Mouse (Mus musculus) hindbrain, embryonic 14.5 days (tissue): ENCODE results near the gene Cyb5b. TPM values are rescaled to one million over a fixed set of nuclear protein-coding genes. Genes with fewer than 3 reads are reported as not detected.

Experiments used
- ATAC-seq: fragments of 200-750 bp; cut with Nextera tagmentation; 2 replicates; pipeline ENCODE4 v1.8.0; 2017; ENCODE audit warnings: moderate number of reproducible peaks, mild to moderate bottlenecking, moderate TSS enrichment, moderate library complexity; ENCODE audit not compliant: low FRiP score
- DNase-seq: peaks from one replicate; pipeline ENCODE4 v3.0.0-alpha.2; 2015; ENCODE audit warnings: low spot score
- H3K27ac ChIP-seq: fragments of 300-500 bp; sonication (generic); 2 replicates; pipeline ENCODE4 v1.5.1; 2014; ENCODE audit warnings: mild to moderate bottlenecking, moderate library complexity
- H3K27me3 ChIP-seq: fragments of 300-500 bp; sonication (generic); 2 replicates; pipeline ENCODE4 v1.6.1; 2014; ENCODE audit warnings: mild to moderate bottlenecking, low read length, mixed read lengths; ENCODE audit not compliant: control insufficient read depth, insufficient read depth
- H3K36me3 ChIP-seq: fragments of 300-500 bp; sonication (generic); replicated peaks from 2 replicates; pipeline ENCODE4 v1.6.1; 2014; ENCODE audit not compliant: control insufficient read depth, insufficient read depth
- H3K4me1 ChIP-seq: fragments of 300-500 bp; sonication (generic); replicated peaks from 2 replicates; pipeline ENCODE4 v1.6.1; 2014; ENCODE audit warnings: antibody characterized with exemption, low read length, mixed read lengths; ENCODE audit not compliant: control insufficient read depth, insufficient read depth
- H3K4me2 ChIP-seq: fragments of 300-500 bp; sonication (generic); replicated peaks from 2 replicates; pipeline ENCODE4 v1.6.1; 2014; ENCODE audit warnings: mild to moderate bottlenecking, moderate library complexity
- H3K4me3 ChIP-seq: fragments of 300-500 bp; sonication (generic); replicated peaks from 2 replicates; pipeline ENCODE4 v1.5.1; 2014; ENCODE audit warnings: mild to moderate bottlenecking, low read length
- H3K9ac ChIP-seq: fragments of 300-500 bp; sonication (generic); 2 replicates; pipeline ENCODE4 v1.6.1; 2014
- H3K9me3 ChIP-seq: fragments of 300-500 bp; sonication (generic); 2 replicates; pipeline ENCODE4 v1.6.1; 2016; ENCODE audit warnings: low read length; ENCODE audit not compliant: control insufficient read depth
- WGBS: fragments of 180-500 bp; shearing (Covaris S2); extraction: QIAGEN DNeasy Blood & Tissue Kit; methylation state at CpG from one replicate; pipeline ENCODE4 v1.1.7; 2014; 5-methylcytosine and 5-hydroxymethylcytosine counted together
- polyA plus RNA-seq: library from polyadenylated mRNA; unstranded; fragments of >200 nt; fragmentation: Nextera tagmentation; extraction: Ambion mirVana; gene quantifications from 2 replicates; pipeline ENCODE4 v1.2.1, GENCODE M21; 2014

Gene Cyb5b
- polyA plus RNA-seq, 1 experiment from 2014 or later: 126 TPM

DNA sequence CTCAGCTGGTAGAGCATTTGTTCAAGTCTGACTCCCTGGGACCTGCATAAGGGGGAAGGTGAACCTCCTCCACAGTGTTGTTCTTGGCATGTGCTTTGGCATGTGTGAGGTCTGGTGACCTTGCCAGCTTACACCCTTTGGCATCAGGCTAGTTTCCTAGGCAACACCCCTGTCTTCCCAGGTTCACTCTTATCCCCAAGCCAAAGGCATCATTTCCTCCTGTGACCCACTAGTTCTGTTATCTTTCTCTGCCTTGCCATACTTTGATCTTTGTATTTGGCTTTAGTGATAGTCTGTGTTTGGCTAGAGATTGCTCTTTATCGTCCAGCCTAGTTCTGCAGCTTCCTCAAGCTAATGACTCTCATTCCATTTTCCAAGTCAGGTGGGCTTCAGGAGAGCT is 7.4 kb downstream of the Cyb5b start:
- WGBS: 91% methylated on average over 1 of the region's 1 CpGs
- ATAC-seq: no peak
- DNase-seq: no peak

DNA sequence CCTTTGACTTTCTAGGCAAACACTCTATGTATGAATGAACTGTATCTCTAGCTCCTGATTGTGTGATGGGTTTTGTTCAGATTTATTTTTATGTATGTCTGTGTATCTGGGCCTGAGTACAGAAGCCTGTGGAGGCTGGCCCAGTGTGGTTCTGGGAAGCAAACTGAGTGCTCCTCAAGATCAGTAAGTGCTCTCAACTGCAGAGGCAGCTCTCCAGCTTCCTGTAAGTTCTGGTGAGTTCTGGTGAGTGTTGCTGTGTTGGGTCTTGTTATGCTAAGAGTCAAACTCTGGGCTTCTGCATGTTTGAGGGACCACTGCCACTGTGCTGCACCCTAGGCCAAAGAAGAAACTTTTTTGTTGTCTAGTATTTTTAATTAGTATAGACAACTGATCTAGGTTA is 8.4 kb downstream of the Cyb5b start:
- Histone ChIP-seq H3K4me1 (no peaks in the 10 kb centered on the region), H3K27me3 (no peaks in the 10 kb centered on the region), H3K36me3 (peaks cover 41% of the 10 kb centered on the region), H3K9me3 (no peaks in the 10 kb centered on the region), H3K4me3 (no peak overlapping the region), H3K27ac (no peak overlapping the region), H3K9ac (no peak overlapping the region), H3K4me2 (no peak overlapping the region)
- DNase-seq: no peak
- no peak for ATAC-seq

More for the DNA sequence above, 7.4 kb downstream of the Cyb5b start:
- Histone ChIP-seq H3K9me3 (no peaks in the 10 kb centered on the region), H3K36me3 (peaks cover 36% of the 10 kb centered on the region), H3K27ac (no peak overlapping the region), H3K4me1 (no peaks in the 10 kb centered on the region), H3K27me3 (no peaks in the 10 kb centered on the region), H3K9ac (no peak overlapping the region), H3K4me3 (no peak overlapping the region), H3K4me2 (no peak overlapping the region)

DNA sequence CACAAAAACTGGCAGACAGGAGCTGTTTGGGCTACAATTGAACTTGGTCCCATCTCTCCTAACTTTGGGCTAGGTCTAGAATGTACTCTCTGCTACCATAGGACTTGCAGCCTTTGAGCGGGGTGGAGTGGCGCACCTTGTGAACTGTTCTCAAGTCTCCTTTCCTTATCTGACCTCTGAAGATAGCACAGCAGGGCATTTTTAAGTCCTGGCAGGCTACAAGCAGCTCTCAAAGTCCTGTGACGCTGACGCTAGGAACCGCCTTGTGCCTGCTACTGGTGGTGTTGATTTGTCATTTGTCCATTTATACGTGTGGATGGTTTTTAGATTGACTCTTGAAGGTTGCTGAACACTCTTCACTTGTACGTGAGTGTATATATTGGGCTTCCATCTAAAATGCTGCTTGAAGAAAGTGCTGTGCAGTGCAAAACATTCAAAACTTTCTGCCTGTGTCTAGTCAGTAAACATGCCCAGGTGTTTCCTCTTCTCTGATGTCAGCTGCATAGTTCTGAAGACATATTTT is 13.9 kb downstream of the Cyb5b start:
- Histone ChIP-seq H3K4me2 (no peak overlapping the region), H3K27me3 (no peaks in the 10 kb centered on the region), H3K9ac (no peak overlapping the region), H3K4me3 (no peak overlapping the region), H3K9me3 (no peaks in the 10 kb centered on the region), H3K27ac (no peak overlapping the region), H3K36me3 (peaks cover 44% of the 10 kb centered on the region), H3K4me1 (no peaks in the 10 kb centered on the region)
- WGBS: 91% methylated on average over 7 of the region's 7 CpGs
- ATAC-seq (no peak), DNase-seq (no peak)

DNA sequence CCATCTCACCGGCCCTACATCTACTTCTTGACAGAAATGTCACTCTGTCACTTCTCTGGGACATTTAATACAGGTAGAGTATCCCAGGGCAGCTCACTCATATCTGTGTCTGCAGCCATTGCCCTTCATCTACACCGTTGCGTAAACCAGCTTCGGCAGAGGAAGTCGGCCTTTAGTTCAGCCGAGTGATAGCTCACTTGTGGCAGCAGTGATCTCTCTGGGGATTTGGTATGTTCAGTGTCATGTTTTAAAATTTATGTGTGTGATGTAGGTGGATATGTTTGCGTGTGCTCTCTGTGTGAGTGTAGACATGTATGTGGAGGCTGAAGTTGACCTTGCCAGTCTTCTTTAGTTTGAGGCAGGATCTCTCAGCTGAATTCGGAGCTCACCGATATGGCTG is 15.3 kb downstream of the Cyb5b start:
- H3K4me3 ChIP-seq: no peak overlapping the region
- WGBS: 96% methylated on average over 9 of the region's 9 CpGs
- H3K4me1 ChIP-seq: no peaks in the 10 kb centered on the region
- no peak overlapping the region for H3K9ac ChIP-seq
- H3K9me3 ChIP-seq: no peaks in the 10 kb centered on the region
- H3K27me3 ChIP-seq: no peaks in the 10 kb centered on the region
- no peak overlapping the region for H3K4me2 ChIP-seq
- H3K36me3 ChIP-seq: peaks cover 58% of the 10 kb centered on the region
- H3K27ac ChIP-seq: no peak overlapping the region
- DNase-seq (no peak), ATAC-seq (no peak)

DNA sequence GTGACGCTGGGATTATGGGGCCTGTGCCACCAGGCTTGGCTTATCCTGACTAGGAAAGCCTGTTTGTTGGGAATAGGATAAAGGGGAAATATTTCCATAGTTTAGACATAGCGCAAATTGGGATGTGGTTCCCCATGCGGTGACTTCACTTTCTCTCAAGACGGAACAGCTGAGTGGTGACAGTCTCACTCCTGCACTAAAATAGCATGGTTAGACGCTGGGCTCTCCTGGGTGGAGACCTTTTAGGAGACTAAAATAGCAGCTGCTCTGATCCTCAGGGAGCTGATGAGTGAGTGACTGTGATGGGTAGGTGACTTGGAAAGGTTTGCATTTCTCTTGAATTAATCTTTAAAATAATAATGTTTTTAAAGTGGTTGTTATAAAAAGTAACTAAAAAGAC is 17.4 kb downstream of the Cyb5b start:
- no peak for DNase-seq
- H3K27ac ChIP-seq: no peak overlapping the region
- no peak overlapping the region for H3K4me3 ChIP-seq
- ATAC-seq: no peak
- H3K4me1 ChIP-seq: no peaks in the 10 kb centered on the region
- H3K4me2 ChIP-seq: no peak overlapping the region
- no peaks in the 10 kb centered on the region for H3K9me3 ChIP-seq
- H3K36me3 ChIP-seq: peaks cover 72% of the 10 kb centered on the region
- H3K9ac ChIP-seq: no peak overlapping the region
- no peaks in the 10 kb centered on the region for H3K27me3 ChIP-seq
- WGBS: 94% methylated on average over 5 of the region's 5 CpGs

DNA sequence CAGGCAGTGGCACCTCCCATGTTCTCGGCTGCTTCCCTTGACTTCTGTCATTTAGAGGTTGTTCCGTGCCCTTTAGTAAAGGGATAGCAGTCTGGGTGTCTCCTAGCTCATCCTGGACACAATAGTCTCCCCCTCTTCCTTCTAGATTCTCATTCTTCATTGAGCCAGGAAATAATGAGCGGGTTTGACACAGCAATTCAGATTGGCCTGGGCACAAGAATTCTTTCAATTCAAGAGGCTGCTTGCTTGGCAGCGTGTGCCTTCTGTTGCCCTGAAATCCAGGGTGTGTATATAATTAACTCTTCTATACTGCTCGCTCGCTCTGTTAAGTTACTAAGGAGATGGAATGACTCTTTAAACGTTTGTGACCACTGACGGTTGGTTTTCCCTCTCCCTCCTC is 21.7 kb downstream of the Cyb5b start:
- Histone ChIP-seq H3K4me2 (no peak overlapping the region), H3K27ac (no peak overlapping the region), H3K27me3 (no peaks in the 10 kb centered on the region), H3K4me1 (0 out of 2 replicates have a peak, but pooled peaks cover 3% of the 10 kb centered on the region), H3K9ac (no peak overlapping the region), H3K36me3 (peaks cover 77% of the 10 kb centered on the region), H3K9me3 (no peaks in the 10 kb centered on the region), H3K4me3 (no peak overlapping the region)
- ATAC-seq (peak; percentile 57; the same call in 1 of the 2 replicates), DNase-seq (peak; percentile 36)
- 30% methylated on average over 8 of the region's 8 CpGs for WGBS

DNA sequence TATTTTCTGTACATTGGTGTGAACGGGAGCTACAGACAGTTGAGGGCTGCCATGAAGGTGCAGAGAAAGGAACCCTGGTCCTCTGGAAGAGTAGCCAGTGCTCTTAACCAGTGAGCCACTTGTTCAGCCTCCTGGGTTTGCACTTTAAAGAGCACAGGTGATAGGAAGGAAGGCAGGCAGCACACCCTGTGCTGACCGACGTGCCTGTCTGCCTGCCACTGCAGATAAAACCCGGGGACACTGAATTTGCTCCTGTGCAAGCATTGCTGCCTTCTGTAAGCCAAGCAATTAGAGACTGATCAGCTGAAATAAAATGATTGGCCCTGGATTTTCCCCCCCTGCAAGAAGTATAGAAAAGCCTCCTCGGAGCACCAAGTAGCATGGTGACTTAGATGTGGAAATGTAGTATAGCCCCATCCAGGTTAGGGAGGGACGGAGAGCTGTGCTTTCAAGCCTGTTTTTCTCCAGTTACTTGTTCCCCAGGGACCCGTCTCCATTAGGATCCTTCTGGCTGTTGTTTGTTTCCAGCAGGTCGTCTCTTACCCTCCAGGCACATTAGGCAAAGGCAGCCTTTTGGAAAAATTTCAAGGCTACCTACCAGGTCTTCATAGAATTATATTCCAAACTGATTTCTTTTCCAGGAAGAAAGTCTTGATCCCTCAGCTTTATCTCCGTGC is 22.7 kb downstream of the Cyb5b start:
- Histone ChIP-seq H3K27me3 (no peaks in the 10 kb centered on the region), H3K4me3 (no peak overlapping the region), H3K4me1 (0 out of 2 replicates have a peak, but pooled peaks cover 3% of the 10 kb centered on the region), H3K4me2 (no peak overlapping the region), H3K36me3 (peaks cover 86% of the 10 kb centered on the region), H3K9ac (no peak overlapping the region), H3K9me3 (no peaks in the 10 kb centered on the region), H3K27ac (peak overlapping the region; percentile 5; the same call in 1 of the 2 replicates)
- ATAC-seq (no peak), DNase-seq (no peak)
- WGBS: 60% methylated on average over 9 of the region's 9 CpGs

DNA sequence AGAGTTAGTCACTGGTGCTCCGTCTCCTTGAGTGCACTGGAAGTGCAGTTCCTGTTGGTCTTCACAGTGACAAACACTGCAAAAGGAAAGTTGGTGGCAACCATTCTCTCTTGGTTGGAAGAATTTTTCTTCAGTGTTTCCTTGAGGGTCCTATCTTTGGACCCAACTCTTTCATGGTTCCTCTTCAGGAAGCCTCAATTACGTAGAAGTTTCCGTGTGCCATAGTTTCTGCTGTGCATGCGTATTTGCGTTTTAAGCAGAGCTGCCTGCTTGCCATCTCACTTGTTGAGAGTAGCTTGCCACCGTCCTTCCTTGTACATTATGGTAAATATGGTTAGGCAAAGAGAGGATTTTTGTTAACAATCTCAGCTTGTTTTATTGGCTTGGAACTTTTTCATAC is 30.7 kb downstream of the Cyb5b start:
- Histone ChIP-seq H3K4me2 (no peak overlapping the region), H3K4me1 (no peaks in the 10 kb centered on the region), H3K9ac (no peak overlapping the region), H3K9me3 (peaks cover 4% of the 10 kb centered on the region; the same call in 1 of the 2 replicates), H3K27ac (no peak overlapping the region), H3K4me3 (no peak overlapping the region), H3K27me3 (no peaks in the 10 kb centered on the region), H3K36me3 (peaks cover 93% of the 10 kb centered on the region)
- WGBS: 96% methylated on average over 6 of the region's 6 CpGs
- no peak for DNase-seq
- no peak for ATAC-seq

DNA sequence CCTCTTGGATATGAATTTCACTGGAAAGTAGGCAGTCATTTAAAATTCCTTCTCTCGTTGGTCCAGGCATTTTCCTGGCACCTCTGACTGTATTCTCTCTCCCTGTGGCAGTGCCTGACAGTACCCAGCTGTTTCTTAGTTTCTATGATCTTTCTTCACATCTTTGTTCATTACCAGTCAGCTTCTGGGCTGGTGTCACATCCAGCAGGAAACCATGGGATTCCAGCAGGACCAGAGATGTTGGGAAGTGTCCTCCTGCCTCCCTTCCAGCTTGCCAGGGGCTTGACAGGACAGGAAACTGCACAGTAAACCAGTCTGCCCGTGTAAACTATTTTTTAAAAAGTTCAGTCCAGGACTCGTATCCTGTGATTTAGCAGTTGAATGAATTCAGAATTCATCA is 34.6 kb downstream of the Cyb5b start:
- Histone ChIP-seq H3K36me3 (peaks cover 62% of the 10 kb centered on the region), H3K4me1 (no peaks in the 10 kb centered on the region), H3K9ac (no peak overlapping the region), H3K9me3 (no peaks in the 10 kb centered on the region), H3K27ac (no peak overlapping the region), H3K4me2 (no peak overlapping the region), H3K4me3 (no peak overlapping the region), H3K27me3 (no peaks in the 10 kb centered on the region)
- no peak for DNase-seq
- no peak for ATAC-seq
- 78% methylated on average over 3 of the region's 3 CpGs for WGBS
